Mouse (Mus musculus): ENCODE measurements around the gene Cfdp1.

Cfdp1 gene

DNA sequence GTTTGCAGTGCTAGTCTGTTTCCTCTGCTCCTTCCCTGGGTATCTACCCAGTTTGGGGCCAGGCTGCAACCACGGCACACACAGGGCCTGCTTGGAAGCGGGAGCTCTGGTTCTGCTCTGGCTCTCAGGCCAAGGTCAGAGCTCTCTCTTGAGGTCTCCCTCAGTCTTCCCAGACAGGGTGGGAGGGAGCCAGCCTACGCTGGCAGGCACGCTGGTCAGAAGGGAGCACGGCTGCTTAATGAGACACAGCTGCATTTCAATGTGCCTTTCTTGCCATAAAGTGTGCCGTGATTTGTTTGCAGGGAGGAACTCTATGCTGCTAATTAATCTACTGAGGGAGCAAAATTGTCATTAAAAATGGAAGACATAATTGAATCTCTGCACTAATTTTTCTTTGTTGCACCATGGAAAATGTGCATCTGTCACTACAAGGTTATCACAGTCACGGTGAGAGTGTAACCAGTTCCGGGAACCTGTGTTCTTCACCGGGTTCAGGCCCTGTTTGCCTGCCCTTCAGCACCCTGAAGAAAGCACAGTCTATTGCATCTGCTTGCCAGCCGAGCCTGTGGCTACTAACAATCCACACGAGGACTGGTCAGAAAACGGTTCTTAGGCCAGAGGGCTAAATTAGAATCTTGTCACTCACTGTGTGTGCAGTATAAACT is 84.2 kb downstream of the Cfdp1 start:
- CTCF ChIA-PET = no interaction called here

DNA sequence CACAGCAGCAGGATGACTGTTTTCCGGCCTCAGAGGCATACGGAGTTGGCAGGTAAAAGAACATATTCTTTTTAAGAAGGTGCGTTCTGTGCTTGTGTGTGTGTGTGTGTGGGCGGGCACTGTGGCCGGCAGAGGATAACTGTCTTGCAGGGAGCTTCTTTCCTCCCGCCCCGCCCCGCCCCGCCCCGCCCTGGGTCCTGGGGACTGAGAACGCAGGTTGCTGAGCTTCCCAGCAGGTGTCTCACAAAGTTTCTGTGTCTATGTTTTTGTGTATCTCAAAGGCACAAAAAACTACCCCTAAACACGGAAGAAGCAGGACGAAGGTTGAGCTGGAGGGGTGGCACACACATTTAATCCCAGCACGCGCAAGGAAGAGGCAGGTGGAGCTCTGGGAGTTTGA is 84.8 kb downstream of the Cfdp1 start:
- CTCF ChIA-PET = no interaction called here

DNA sequence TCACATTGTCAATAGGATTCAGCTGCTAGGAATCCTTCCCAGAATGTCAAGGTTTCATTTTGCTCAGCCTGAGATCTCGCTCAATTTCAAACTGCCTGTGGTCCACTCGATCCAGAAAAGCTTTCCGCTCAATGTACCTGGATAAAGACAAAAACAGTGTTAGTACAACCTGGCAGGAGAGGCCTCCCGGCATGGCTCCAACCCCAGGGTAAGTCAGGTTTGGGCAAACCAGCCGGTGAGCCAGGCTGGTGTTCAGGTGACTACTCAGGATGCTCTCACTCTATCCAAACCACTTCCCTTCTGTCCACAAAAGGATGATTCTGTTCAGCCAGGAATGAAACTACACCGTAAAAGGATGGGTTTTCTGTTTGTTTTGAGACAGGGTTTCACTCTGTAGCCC is 85.4 kb downstream of the Cfdp1 start:
- CTCF ChIA-PET = no interaction called here

- CTCF ChIA-PET = no interaction called here
Measured at GRCm38 (mm10) chr8:111765616-111766015, 88.5 kb downstream of the Cfdp1 start.

GRCm38 (mm10) chr8:111765096-111765495 is 89.0 kb downstream of the Cfdp1 start:
- CTCF ChIA-PET = no interaction called here

GRCm38 (mm10) chr8:111760708-111761107 is 93.4 kb downstream of the Cfdp1 start:
- CTCF ChIA-PET = interaction anchor here (0.7 kb wide), 1 partner anchor 27 kb away, joined by 3 read pairs; no protein-coding TSS in a partner anchor

DNA sequence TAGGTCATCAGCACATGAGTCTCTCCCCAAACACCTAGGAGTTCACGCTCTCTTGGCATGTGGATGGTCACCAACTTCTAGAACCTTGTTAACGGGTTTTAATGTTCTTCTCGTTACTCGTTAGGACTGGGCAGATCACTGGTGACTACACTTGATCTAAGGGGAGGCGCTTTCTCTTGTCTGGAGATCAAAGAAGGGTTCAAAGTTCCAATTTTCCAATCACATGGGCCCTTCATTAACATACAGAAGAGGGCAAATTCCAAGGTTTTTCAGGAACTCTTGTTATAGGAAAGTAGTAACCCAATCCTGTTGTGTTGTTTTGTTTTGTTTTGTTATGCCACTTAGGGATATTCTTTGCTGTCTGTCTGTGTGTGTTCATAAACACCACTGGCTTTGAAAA is 95.3 kb downstream of the Cfdp1 start:
- CTCF ChIA-PET = no interaction called here

- CTCF ChIA-PET = no interaction called here
Measured at GRCm38 (mm10) chr8:111757599-111757998, 96.5 kb downstream of the Cfdp1 start.

DNA sequence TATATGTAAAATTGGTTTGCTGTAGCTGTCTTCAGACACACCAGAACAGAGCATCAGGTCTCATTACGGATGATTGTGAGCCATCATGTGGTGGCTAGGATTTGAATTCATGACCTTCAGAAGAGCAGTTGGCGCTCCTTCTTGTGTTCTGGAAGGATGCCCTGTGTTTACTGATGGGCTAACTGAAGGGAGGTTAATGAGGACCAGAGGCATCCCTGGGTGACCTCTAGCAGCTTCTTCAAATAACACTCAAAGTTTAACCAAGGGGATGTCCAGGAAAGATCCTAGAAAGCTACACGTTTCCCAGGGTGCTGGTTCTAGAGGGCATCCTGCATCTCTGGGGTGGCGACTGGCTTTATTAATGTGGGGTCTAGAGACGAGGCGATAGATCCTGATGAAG is 99.4 kb downstream of the Cfdp1 start:
- CTCF ChIA-PET = interaction anchor here (0.6 kb wide), 1 partner anchor 48 kb away, joined by 5 read pairs; no protein-coding TSS in a partner anchor

- CTCF ChIA-PET = no interaction called here
Measured at GRCm38 (mm10) chr8:111754088-111754487, 100.0 kb downstream of the Cfdp1 start.

GRCm38 (mm10) chr8:111748766-111749165 is 105.3 kb downstream of the Cfdp1 start:
- CTCF ChIA-PET = no interaction called here

DNA sequence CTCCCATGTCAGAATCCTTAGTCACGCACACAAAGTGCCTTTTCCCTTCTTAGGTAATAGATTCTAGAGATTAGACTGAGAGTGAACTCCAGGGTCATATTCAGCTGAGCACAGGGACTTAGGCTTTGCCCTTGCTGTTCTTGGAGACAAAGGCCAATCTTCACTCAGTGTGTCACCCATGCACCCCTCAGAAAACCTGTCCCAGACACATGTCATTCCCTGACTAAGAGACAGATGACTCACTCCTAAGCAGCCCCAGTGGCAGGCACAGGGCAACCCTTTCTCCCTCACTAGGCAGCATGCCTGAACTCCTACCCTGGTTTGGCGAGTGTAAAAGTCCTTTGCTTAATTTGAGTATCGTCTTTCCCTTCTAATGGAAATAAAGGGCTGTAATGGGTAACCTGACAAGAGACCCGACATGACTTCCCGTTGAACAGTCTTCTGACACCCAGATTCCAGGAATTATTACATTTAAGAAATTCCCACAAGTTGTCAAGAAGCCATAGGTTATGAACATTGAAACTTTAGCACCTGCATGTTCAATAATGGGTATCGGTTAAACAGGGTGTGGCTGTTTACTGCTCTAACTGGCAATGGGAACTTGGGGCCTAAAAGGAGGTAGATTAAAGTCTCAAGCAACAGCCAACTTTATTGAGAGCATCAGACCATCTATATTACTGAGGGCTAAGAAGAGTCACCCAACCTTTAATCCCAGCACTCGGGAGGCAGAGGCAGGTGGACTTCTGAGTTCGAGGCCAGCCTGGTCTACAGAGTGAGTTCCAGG is 106.0 kb downstream of the Cfdp1 start:
- CTCF ChIA-PET = no interaction called here

- CTCF ChIA-PET = interaction anchor here (0.6 kb wide), 1 partner anchor 156 kb away, joined by 3 read pairs; no protein-coding TSS in a partner anchor
Measured at GRCm38 (mm10) chr8:111746582-111747465, 107.3 kb downstream of the Cfdp1 start.

GRCm38 (mm10) chr8:111745591-111746418 is 108.3 kb downstream of the Cfdp1 start:
- CTCF ChIA-PET = no interaction called here

- CTCF ChIA-PET = interaction anchor here (0.6 to 0.7 kb wide), 2 partner anchors 73 to 263 kb away, joined by 3 to 6 read pairs; no protein-coding TSS in a partner anchor
Measured at GRCm38 (mm10) chr8:111745086-111745485, 109.0 kb downstream of the Cfdp1 start.

DNA sequence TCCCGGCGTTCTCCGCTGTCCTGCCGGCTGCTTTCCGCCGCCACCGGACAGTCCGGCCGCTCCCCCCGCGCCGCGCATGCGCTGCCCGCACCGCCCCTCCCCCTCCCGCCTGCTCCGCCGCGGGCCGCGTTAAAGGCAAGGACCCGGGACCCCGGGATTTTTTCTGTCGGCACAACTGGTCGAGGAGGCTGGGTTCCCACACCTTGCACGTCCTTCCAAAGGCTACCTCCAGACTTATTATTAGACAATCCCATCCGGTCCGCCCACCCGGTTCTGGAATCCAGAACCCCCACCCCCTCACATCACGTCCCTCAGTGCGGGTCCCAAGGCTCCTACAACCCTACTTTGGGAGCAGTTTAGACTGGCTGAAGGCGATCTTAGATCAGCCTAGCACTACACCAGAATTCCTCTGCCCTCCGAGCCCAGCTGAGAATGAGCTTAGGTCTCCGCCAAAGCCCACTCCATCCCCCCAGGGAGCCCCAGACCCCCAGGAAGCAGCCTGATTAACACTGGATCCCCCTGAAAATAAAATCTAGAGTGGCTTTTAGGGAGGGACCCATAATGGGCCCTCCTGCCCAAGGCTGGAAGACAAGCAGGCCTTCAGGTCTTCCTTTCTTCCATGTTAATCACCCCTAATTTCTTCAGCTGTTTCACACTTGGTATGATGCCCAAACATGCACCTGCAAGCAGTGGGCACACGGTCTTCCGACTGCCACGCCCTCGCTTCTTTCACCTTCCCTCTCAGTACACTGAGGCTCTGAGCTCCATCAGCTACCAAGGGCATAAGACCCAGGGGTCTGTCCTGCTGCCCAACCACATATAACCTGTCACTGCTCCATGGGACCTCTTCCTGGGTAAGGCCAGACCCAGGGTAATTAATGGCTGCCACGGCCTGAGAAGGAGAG is 110.0 kb downstream of the Cfdp1 start, which contains the start of gene Bcar1:
Bcar1 (minus strand) TSS at position 18 of the 905 bp plus-strand sequence.
- CTCF ChIA-PET = interaction anchor here (0.7 kb wide), 1 partner anchor 264 kb away, joined by 6 read pairs; no protein-coding TSS in a partner anchor

DNA sequence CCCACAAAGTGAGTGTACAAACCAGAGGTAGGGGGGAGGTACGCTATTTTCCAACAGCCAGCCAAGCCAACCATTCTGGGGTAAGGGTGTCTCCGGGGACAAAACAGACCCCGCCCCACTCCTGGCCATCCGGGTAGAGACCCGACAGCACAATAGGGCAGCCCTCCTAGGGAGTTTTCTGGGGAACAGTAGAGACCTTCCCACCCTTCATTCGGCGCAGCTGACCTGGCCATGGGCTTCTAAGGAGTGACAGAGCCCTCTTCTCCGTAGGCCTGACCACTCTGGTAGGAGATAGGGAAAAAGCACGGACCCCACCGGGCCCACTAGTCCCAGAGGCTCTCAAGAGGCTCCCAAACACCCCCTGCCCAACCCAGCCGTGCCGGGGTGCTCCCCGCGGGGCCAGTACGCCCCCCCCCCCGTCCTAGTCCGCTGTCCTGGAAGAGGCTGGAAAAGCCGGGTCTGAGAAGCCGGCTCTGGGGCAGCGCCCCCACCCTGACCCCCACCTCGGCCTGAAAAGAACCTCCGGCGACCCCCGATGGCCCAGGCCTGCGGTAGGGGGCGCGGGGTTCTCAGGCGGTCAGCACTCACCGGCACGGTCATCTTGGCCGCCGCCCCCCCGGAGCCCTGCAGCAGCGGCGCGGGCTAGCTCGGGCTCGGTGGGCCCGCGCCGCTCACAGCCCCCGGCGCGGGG is 110.8 kb downstream of the Cfdp1 start:
- CTCF ChIA-PET = no interaction called here

- CTCF ChIA-PET = no interaction called here
Measured at GRCm38 (mm10) chr8:111742261-111743037, 111.6 kb downstream of the Cfdp1 start.

DNA sequence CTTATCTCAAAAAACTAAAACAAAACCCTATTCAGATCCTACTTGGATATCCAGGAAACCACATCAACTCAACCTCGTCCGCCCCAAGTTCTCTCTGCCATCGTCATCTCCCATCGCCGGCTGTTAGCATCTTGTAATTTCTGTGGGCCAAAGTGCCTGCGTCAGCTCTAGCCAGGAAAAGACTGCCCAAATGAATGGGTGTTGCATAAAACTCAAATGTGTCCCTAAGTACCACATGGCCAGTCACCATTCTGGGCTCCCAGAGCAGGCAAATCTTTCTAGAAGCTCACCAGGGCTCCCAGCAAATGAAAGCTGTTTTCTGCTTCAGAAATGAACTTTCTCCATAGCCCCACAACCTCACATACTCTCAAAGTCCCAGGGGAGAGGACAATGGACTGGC is 112.5 kb downstream of the Cfdp1 start:
- CTCF ChIA-PET = interaction anchor here (0.6 kb wide), 1 partner anchor 282 kb away, joined by 6 read pairs; no protein-coding TSS in a partner anchor

All from spleen, embryonic (tissue).